Mouse (Mus musculus) c-Kit-positive CD71-positive TER-119-negative erythroid progenitor cells, embryonic 14.5 days (primary cell): Measurements from ENCODE around the gene Eda.
"Not testable (repeated sequence)": the region's sequence is repeated elsewhere in the genome, so short reads cannot be mapped to it uniquely, and the experiment has no call there.

ENCODE experiments used
- DNase-seq: peaks from one replicate; pipeline ENCODE4 v3.0.0-alpha.2; 2013; ENCODE audit warnings: low read depth

Gene Eda

GRCm38 (mm10) chrX:100409245-100409644 is 433.8 kb downstream of the Eda start:
- no peak for DNase-seq

GRCm38 (mm10) chrX:100428693-100429092 is 453.3 kb downstream of the Eda start, which contains the start of gene Otud6a:
Gene Otud6a (plus strand): TSS chrX:100429013.
- DNase-seq = no peak

- DNase-seq = no peak
Measured at GRCm38 (mm10) chrX:100432311-100432710, 456.9 kb downstream of the Eda start.

GRCm38 (mm10) chrX:100442617-100443016 is 467.2 kb downstream of the Eda start, which contains the start of gene Awat2:
Gene Awat2 (minus strand): TSS chrX:100442717.
- DNase-seq = not testable (repeated sequence)

- no peak for DNase-seq
Measured at GRCm38 (mm10) chrX:100443532-100443931, 468.1 kb downstream of the Eda start.
